Mouse (Mus musculus): ENCODE measurements at regions not wholly inside any gene's neighbourhood (a gene's known extent, or its start where the extent isn't known, plus 50 kb on each side); places are given as distances from the start of the nearest gene placed in this dataset.
A peak's percentile ranks its signal among the peaks of the same experiment; 100 is the strongest.
"Not testable (repeated sequence)": the region's sequence is repeated elsewhere in the genome, so short reads cannot be mapped to it uniquely, and the experiment has no call there.

DNA sequence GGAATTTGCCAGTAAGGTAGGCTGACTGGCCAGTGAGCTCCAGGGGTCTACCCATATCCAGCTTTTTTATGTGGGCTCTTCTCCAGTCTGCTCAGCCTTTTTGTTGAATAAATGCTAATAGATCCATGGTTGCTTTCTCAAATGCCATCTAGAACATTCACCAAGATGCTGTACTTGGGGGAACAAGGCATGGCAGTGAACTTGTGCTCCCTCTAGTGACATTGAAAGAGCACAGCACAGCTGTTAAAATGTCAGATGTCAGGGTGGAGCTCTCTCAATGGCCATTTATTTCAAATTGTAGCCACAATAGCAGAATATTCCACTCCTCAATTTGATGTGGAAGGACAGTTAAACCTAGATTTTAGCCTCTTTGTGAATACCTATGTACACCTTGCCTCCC is 86.3 kb downstream of the Kcnk1 start:
- no peak for DNase-seq

DNA sequence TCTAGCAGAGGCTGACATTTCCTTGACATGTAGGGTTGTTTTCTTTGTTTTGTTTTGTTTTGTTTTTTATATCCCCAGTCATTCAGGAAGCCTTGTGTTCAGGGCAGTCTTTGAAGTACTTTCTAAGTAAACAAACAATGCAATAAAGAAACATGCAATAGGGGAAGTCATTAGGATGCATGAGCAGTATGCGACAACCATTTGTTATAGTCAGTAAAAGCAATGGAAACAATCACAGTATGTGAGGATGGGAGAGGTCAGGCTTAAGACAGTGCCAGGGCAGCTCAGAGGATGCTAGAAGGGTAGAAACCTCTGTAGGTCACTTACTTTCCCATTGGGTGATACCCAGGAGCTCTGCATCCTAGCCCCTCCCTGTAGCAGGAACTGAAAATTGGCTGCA is 87.9 kb downstream of the Kcnk1 start:
- DNase-seq = no peak

DNA sequence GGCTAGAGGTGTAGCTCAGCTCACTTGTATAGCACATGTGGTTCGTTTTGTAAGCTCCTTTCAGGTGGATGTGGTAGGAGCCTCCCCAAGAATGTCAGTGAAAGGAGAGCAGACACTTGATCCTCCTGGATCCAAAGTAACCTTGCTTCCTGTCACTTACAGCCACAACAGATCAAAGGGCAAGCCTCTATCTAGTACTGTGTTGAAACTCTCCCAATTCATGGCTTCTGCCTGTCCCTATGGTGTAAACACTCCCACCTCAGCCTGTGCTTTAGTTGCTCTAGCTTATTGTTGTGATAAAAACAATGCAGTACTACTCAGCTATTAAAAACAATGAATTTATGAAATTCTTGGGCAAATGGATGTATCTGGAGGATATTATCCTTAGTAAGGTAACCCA is 95.8 kb downstream of the Kcnk1 start:
- DNase-seq = no peak

DNA sequence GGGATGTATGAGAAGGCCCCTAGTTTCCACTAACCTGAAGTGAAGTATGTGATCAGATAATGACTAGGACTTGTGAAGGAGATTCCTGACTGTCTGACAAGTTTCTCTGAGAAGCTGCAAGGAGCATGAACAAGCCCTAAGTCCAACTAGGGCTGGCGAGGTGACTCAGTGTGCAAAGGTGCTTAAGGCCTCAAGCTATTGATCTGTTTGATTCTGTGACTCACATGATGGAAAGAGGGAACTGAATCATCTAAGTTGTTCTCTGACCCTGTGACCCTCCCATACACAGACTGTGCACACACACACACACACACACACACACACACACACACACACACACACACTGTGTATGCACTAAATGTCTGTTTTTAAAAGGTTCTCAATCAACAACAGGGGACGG is 99.0 kb downstream of the Kcnk1 start:
- no peak for DNase-seq

DNA sequence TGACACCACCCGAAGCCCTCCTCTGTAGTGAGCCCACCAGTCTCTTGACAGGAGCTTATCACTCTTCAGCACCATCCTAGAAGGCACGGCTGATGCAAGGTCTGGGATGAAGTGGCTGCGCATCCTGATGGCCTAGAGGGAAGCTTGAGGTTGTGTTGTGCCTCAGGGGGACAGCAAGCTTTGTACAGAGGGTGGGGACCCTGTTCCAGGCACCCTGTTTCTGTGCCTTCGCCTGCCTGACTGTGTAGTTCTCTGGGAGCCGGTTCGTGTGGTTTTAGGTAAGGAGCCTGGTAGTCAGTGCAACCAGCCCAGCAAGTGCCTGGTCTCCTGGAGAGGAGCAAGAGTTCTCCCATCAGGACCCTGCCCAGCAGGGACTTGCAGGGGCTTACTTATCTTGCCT is 101.1 kb downstream of the Kcnk1 start:
- DNase-seq = no peak

DNA sequence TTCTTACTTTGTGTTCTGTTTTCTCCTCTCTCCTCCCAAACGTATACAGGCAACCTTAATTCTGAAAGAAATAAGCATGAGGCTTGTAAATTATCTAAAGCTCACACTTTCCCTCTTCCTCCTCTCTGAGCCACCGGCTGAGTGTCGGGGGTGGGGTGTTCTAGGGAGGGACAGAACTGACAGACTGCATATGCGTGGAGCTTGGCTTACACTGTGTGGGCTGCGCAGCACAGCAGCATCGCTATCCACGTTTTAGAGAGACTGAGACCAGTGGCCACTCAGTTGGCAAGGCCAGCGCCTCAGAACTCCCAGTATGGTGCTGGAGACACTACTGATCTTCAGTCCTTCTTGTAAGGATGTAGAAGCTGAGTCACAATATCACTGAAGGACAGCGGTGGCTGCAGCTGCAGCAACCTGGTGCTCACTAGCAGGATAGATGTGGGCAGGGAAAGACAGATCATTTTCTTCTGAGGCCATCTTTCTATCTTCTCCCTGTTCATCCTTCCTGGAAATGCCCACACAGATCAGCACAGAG is 101.7 kb downstream of the Kcnk1 start:
- DNase-seq = no peak

DNA sequence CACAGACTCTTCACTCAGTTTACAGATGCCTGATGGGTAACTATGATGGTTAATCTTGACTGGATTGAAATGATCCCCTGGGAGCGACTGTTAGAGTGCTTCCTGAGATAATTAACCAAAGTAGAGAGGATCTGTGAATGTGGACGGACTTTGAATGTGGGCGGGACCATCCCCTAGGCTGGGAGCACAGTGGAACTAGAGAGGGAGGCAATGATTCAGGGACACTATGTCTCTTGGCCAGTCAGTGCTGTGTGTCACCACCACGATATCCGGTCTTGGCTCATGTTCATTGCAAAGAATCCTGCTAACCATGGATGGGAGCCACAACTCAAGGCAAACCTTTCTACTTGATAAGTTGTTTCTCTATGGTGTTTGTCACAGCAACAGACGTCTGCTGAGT is 103.9 kb downstream of the Kcnk1 start:
- no peak for DNase-seq

DNA sequence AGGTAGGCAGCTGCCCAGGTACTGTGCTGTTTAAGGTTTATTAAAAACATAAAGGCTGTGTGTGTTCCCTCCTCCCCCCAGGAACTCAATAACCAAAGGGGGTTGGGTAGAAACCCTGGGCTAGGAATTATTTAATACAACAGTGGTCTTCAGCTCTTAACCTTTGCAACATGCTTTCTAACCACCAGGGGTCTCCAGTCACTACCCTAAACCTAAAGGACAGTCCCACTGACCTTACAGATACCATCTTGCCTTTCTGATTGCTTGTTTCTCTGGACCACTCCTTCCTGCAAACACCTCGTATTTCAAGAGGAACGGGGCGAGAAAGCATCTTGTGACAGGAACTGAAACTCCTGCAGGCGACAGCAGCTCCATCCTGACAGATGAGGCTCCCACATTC is 104.9 kb downstream of the Kcnk1 start:
- DNase-seq = no peak

DNA sequence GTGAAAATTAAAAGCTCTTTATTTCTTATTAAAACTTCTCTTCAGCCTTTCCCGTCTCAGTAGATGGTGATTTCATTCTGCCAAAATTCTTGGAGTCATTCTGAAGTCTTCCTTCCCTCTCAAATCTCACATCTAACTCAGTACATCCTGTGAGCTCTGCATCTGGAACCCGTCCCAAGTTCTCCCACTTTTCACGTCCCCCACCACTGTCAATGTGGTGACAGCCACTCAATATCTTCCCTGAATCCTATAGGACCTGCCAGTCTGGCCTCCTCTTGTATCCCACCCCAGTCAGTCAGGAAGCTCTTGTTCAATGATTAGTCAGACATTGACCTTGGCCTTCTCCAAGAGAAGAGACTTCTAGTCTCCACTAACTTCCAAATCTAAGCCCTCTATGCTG is 110.1 kb downstream of the Kcnk1 start:
- DNase-seq = no peak

DNA sequence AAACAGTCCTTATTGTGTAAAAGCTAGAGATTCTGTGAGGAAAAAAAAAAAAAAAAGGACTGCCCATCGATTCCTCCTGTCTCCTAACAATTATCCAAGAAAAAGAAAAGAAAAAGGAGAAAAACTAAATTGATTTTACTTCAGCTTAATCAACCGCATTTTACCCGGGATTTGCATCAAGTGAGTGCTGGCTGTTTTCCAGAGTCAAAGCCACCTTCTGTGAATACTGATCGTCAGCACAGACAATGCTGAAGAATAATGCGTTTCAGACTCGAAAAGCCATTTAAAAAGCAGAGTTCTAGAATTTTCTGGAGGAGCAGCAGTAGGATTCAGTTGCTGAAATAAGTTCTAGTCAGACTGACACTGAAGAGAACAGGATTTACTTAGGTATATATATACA is 131.1 kb downstream of the Kcnk1 start:
- DNase-seq = no peak

DNA sequence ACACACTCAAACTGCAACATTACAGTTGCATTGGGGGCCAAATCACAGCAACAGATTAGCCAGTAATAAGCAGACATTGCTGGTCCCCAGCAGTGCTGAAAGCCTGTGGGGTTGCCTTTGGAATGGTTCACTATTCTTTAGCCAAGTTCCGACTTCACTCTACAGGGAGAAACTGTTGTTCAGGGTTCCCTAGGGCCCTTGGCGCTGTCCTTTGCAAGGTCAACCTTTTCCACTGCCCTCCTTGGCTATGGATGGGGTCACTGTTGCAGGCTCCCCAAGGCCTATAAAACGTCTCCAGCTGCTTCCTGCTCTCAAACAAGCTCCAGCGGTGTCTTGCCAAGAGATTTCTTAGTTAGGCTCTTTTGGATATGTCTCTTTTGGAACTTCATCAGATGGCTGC is 137.1 kb downstream of the Kcnk1 start:
- peak; percentile 12 to 44 for DNase-seq

DNA sequence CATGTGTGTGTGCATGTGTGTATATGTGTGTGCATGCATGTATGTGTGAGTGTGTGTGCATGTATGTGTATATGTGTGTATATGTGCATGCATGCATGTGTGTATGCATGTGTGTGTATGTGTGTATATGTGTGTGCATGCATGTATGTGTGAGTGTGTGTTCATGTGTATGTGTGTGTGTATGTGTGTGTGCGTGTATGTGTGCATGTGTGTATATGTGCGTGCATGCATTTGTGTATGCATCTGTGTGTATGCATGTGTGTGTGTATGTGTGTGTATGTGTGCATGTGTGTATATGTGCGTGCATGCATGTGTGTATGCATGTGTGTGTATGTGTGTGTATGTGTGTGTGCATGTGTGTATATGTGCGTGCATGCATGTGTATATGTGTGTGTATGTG is 137.9 kb downstream of the Kcnk1 start:
- DNase-seq = not testable (repeated sequence)

DNA sequence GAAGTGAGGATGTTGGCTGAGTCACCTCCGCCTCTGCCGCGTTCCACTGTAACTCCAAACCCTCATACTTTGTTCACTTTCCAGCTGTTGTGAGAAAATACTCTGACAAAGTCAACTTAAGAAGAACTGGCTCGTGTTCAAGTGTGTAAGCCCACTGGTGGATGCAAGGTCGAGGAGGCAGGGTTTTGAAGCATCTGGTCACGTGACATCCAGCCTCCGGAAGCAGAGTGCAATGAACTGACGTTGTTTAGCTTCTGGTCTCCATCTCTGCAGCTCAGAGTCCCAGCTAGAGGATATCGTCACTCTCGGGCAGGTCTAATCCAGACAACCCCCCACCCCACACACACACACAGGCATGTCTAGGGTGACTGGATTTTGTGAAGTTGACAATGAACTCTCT is 140.1 kb downstream of the Kcnk1 start:
- no peak for DNase-seq

DNA sequence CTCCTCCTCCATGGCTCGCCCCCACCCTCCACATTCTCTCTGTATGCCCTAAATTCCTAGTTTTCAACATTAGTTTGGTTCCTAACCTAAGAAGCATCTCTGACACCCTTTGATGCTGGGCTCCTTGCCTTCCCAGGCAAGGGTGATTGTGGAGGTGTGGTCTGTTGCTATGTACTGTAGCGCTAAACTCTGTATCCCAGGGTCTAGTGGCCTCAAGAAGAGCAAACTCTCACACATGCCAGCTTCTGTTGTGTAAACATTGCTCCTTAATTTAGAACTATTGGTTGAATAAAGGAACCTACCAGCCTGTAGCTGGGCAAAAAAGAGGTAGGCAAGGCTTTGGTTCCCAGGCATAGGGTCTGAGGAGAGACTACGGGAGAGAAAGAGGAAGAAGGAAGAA is 140.6 kb downstream of the Kcnk1 start:
- DNase-seq = no peak

DNA sequence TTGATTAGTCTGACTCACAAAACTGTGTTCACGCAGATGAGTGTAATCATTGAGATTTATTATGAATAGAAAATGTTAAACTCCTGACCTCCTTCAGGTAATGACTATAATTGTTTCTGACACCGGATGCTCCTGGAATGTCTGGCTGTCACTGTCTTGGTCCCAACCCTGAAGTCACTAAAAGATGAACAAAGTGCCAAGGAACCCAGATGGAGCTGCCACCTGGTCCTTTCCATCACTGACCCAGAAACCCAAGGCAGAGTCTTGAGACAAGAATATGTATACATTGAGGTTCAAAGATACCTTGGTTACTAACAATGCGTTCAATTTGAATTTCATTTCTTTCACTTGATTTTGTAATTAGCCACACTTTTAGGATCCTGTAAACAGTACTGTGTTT is 142.0 kb downstream of the Kcnk1 start:
- no peak for DNase-seq

DNA sequence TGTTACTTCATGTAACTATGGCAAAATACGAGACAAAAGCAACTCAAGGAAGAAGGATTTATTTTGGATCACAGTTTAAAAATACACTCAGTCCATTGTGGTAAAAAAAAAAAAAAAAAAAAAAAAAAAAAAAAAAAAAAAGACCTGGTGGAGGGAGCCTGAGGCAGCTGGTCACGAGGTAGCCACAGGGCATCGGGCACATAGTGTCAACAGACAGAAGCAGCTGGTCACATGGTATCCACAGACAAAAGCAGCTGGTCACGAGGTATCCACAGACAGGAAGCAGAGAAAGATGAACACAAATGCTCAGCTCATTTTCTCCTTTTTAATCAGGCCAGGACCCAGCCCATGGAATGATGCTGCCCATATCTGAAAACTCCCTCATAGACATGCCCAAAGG is 142.5 kb downstream of the Kcnk1 start:
- no peak for DNase-seq

DNA sequence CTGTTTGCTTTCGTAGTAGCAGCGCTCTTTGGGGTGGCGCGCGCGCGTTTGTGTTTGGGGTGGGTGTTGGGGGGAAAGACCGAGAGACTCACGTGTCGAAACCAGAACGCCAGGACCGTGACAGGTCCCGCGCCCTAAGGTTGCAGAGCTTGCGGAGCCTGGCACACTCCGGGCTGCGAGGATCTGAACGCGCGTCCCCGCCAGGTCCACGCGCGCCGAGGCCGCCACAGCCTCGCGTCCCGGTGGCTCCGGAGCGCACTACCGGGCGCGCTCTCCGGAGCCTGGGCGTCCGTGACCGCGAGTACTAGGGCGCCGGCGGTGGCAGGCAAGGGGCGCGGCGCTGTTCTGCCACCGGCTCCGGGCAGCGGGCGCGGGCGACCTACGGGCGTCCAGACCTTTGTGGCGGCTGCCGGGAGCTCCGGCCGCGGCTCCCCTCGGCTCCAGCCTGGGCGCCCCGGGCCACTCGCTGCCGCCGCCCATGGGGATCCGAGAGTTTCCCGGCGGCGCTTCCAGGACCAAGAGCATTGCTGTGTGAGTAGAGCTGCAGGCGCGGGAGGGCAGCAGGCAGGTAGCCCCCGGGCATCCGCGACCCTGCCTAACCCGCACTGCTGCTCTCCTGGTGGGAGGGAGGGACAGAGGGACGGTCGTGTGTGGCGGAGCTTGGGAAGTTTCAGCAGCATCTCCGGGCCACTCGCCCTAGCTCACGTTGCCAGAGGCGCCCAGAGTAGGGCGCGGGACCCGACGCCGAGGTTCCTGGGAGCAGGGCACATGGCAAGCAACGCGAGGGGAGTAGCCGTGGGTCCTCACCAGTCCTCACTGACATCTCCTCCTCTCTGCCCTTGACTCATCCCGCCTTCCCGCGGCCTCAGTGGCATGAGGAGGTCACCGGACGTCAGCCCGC is 143.9 kb downstream of the Kcnk1 start:
- DNase-seq = peak in 1 of 2 experiments; percentile 6

DNA sequence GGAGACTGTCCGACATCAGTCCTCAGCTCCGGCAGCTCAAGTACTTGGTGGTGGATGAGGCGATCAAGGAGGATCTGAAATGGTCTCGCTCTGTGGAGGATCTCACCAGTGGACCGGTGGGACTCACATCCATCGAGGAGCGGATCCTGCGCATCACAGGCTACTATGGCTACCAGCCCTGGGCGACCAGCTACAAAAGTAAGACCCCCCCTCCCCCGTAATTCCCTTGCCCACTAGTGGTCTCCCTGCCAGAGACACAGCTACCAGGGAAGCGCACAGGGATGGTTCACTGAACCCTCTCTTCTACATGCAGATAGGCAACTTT is 144.5 kb downstream of the Kcnk1 start:
- no peak for DNase-seq

DNA sequence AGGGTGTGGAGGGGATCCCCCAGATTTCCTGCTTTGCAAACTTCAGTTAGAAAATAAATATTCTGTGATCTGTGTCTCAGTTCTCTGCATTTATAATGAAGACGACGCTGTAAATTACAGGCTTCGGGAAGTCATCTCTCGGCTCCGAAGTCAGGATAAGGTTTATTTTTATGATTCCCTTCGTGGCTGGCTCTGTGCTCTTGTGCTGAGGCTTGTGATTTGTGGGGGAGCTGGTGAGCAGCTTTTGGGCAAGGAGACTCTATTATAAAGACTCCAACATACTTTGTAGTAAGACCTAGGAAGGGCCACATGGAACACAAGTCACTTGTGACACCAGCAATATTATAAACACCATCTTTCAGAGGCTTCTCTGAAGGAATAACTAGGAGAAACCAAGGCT is 146.0 kb downstream of the Kcnk1 start:
- DNase-seq = no peak

DNA sequence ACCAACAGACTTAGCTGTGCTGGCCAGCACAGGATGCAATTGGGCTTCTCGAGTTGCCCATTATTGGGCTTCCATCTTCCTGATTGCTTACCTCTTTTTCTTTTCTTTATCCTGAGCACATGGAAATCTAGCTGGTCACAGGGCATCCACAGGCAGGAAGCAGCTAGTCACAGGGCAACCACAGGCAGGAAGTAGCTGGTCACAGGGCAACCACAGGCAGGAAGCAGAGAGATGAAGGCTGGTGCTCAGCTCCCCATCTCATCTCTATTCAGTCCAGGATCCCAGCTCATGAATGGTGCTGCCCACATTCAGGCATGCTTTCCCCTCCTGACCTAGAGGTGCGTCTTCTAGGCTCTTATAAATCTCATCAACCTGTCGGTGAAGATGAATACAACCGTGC is 146.8 kb upstream of the Slc35f3 start:
- DNase-seq = no peak

DNA sequence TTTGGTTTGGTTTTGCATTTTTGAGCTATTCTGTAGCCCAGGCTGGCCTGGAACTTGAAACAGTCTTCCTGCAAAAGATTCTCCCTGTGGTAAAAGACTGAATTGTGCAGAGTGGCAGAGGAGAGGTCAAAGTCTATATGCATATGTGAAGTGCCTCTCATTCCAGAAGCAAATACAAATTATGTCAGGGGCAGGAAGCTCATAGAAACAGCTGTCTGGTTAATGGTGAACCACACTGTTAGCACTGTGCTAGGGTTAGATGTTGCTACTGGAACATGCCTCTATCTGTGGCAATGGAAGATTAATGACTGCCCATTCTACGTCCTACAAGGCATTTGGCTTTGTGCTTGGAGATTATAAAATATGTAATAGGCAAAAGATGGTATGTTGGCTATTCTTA is 144.4 kb upstream of the Slc35f3 start:
- no peak for DNase-seq

DNA sequence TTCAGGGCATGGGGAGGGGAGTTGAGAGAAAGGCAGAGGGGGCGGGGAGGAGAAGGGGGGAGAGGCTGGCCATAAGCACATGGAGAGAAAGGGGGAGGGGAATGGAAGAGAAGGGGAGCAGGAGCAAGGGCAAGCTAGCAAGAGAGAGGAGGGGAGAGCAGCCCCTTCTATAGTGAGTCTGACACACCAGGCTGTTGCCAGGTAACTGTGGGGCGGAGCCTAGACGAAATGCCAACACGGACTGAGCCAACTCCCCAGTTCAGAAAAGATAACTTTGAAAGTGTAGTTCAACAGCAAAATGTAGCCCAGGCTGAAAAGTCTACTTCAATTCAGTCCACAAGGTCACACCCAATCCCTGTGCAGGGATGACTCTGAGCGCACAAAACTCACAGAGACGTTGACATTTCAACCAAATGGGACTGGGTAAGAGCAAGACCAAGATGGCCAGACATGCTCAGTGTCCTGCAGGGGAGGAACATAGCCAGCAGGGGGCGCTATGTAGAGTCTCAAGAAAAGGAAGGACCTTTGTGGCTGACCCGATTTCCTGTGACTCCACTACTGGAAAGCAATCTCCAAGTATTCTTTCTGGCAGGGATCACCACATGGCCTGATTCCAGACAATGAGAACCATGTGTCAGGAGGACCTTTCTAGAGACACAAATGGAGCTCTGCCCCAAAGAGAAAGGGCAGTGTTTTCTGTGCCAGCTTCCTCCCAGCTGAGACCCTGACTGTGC is 140.7 kb upstream of the Slc35f3 start:
- peak; percentile 17 to 20 for DNase-seq

DNA sequence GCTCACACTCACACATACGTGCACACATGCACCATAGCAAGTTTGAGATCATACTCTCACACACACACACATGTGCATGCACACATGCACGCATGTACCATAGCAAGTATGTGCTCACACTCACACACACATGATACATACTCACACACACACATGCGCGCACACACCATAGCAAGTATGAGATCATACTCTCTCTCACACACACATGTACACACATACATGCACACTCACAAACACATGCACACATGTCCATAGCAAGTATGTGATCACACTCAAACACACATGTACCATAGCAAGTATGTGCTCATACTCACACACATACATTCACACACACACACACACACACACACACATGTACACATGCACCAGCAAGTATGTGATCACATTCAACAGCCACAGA is 138.9 kb upstream of the Slc35f3 start:
- no peak for DNase-seq

All from heart, adult 18-20 months (tissue).